Mouse (Mus musculus): ENCODE data around the gene Afap1. TPM values are rescaled to one million over a fixed set of nuclear protein-coding genes. Genes with fewer than 3 reads are reported as not detected.
A peak's percentile ranks its signal among the peaks of the same experiment; 100 is the strongest.

The Afap1 gene
- polyA plus RNA-seq, 1 experiment from 2014 or later = 58.2 TPM

GRCm38 (mm10) chr5:35873382-35873781 is 19.7 kb upstream of the Afap1 start:
- DNase-seq (ENCODE audit: low spot score) (no peak), ATAC-seq (ENCODE audit: low FRiP score) (0 out of 2 replicates have a peak, but pooled peaks have one; percentile 30)
- H3K4me3 ChIP-seq (ENCODE audit: low read depth, low read length) = no peak overlapping the region

GRCm38 (mm10) chr5:35876236-35876635 is 16.9 kb upstream of the Afap1 start:
- ATAC-seq (ENCODE audit: low FRiP score) = no peak
- Histone ChIP-seq H3K27ac (ENCODE audit: low read depth, low read length) (no peak overlapping the region), H3K27me3 (ENCODE audit: control insufficient read depth, insufficient read depth, low read length) (no peaks in the 10 kb centered on the region), H3K4me3 (ENCODE audit: low read depth, low read length) (no peak overlapping the region), H3K36me3 (ENCODE audit: control insufficient read depth, insufficient read depth, low read length) (no peaks in the 10 kb centered on the region), H3K4me2 (replicated peaks; ENCODE audit: low read depth, low read length) (no peak overlapping the region), H3K9ac (ENCODE audit: low read depth, low read length) (no peak overlapping the region), H3K4me1 (replicated peaks; ENCODE audit: control insufficient read depth, insufficient read depth, low read length) (no peaks in the 10 kb centered on the region), H3K9me3 (ENCODE audit: control insufficient read depth, low read length) (no peaks in the 10 kb centered on the region)
- no peak for DNase-seq (ENCODE audit: low spot score)
- 91% methylated on average over 5 of the region's 5 CpGs for WGBS

More at GRCm38 (mm10) chr5:35873382-35873781, 19.7 kb upstream of the Afap1 start:
- Histone ChIP-seq H3K9ac (ENCODE audit: low read depth, low read length) (no peak overlapping the region), H3K4me2 (replicated peaks; ENCODE audit: low read depth, low read length) (no peak overlapping the region), H3K27me3 (ENCODE audit: control insufficient read depth, insufficient read depth, low read length) (no peaks in the 10 kb centered on the region), H3K9me3 (ENCODE audit: control insufficient read depth, low read length) (no peaks in the 10 kb centered on the region), H3K36me3 (ENCODE audit: control insufficient read depth, insufficient read depth, low read length) (no peaks in the 10 kb centered on the region), H3K27ac (ENCODE audit: low read depth, low read length) (no peak overlapping the region), H3K4me1 (replicated peaks; ENCODE audit: control insufficient read depth, insufficient read depth, low read length) (no peaks in the 10 kb centered on the region)
- 24% methylated on average over 4 of the region's 4 CpGs for WGBS

DNA sequence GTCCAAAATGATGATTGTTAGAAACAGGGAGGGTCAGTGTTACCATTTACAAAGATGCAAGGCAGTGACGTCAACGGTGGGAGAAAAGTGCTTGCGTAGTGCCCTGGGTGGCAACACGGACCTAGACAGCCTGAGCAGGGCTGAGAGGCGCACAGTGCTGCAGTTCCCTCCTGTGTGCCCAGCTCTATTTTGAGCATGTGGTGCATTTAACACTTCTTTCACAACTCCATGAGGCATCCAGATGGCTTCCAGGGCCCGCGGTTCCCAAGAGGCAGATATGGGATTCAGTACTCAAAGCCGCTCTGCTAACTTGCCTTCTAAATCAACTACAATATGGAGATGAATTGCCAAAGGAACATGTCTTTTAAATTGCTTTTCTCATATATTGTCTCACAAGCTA is 13.9 kb upstream of the Afap1 start:
- Histone ChIP-seq H3K36me3 (ENCODE audit: control insufficient read depth, insufficient read depth, low read length) (no peaks in the 10 kb centered on the region), H3K9me3 (ENCODE audit: control insufficient read depth, low read length) (no peaks in the 10 kb centered on the region), H3K4me3 (ENCODE audit: low read depth, low read length) (no peak overlapping the region), H3K9ac (ENCODE audit: low read depth, low read length) (no peak overlapping the region), H3K27me3 (ENCODE audit: control insufficient read depth, insufficient read depth, low read length) (no peaks in the 10 kb centered on the region), H3K4me1 (replicated peaks; ENCODE audit: control insufficient read depth, insufficient read depth, low read length) (no peaks in the 10 kb centered on the region), H3K4me2 (replicated peaks; ENCODE audit: low read depth, low read length) (no peak overlapping the region), H3K27ac (ENCODE audit: low read depth, low read length) (no peak overlapping the region)
- WGBS = 81% methylated on average over 8 of the region's 8 CpGs
- no peak for ATAC-seq (ENCODE audit: low FRiP score)
- no peak for DNase-seq (ENCODE audit: low spot score)

DNA sequence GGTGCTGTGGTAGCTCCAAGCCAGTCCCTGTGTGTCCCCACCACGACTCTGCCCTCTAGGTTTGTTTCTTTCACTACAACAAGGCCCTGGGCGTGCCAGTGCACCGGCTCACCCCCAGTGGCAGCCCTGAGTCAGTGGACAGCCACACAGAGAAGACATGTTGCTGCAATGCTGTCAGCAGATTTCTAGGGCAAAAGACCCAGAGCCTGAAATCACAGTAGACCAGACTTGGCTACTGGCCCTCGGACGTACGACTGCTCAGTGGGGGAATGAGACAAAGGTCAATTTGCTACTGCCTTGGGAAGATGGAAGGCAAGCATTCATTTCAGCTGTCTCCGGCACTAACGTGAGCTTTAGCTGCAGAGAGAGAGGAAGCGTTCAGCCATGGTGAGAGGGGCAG is 10.7 kb upstream of the Afap1 start:
- H3K27ac ChIP-seq (ENCODE audit: low read depth, low read length) = no peak overlapping the region
- H3K4me3 ChIP-seq (ENCODE audit: low read depth, low read length) = no peak overlapping the region
- WGBS = 61% methylated on average over 9 of the region's 9 CpGs
- no peak overlapping the region for H3K4me2 ChIP-seq (replicated peaks; ENCODE audit: low read depth, low read length)
- no peak for ATAC-seq (ENCODE audit: low FRiP score)
- H3K9me3 ChIP-seq (ENCODE audit: control insufficient read depth, low read length) = no peaks in the 10 kb centered on the region
- no peaks in the 10 kb centered on the region for H3K4me1 ChIP-seq (replicated peaks; ENCODE audit: control insufficient read depth, insufficient read depth, low read length)
- no peak for DNase-seq (ENCODE audit: low spot score)
- H3K27me3 ChIP-seq (ENCODE audit: control insufficient read depth, insufficient read depth, low read length) = no peaks in the 10 kb centered on the region
- H3K9ac ChIP-seq (ENCODE audit: low read depth, low read length) = no peak overlapping the region
- no peaks in the 10 kb centered on the region for H3K36me3 ChIP-seq (ENCODE audit: control insufficient read depth, insufficient read depth, low read length)

DNA sequence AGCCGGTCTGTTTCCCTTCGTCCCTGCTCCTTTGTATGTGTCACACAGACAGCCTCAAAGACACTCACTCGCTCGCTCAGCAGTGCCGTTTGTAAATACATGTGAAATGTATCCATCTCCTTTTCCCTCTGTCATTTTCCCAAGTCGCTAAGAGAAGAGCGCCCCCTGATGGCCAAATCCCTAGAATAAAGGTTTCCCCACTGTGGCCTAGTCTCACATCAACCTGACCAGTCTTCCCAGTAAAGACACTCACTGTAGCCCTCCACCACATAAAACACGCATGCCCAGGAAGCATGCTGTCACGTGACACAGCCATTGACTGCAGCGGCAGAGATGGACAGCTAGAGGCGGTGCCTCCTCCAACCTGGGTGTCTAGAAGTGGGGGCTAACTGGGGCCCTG is 8.9 kb upstream of the Afap1 start:
- peak; percentile 80 for DNase-seq (ENCODE audit: low spot score)
- Histone ChIP-seq H3K9me3 (ENCODE audit: control insufficient read depth, low read length) (no peaks in the 10 kb centered on the region), H3K36me3 (ENCODE audit: control insufficient read depth, insufficient read depth, low read length) (no peaks in the 10 kb centered on the region), H3K4me2 (replicated peaks; ENCODE audit: low read depth, low read length) (no peak overlapping the region), H3K4me1 (replicated peaks; ENCODE audit: control insufficient read depth, insufficient read depth, low read length) (no peaks in the 10 kb centered on the region), H3K4me3 (ENCODE audit: low read depth, low read length) (no peak overlapping the region), H3K27me3 (ENCODE audit: control insufficient read depth, insufficient read depth, low read length) (no peaks in the 10 kb centered on the region), H3K27ac (ENCODE audit: low read depth, low read length) (no peak overlapping the region), H3K9ac (ENCODE audit: low read depth, low read length) (no peak overlapping the region)
- ATAC-seq (ENCODE audit: low FRiP score) = peak; percentile 22; the same call in 1 of the 2 replicates
- 46% methylated on average over 11 of the region's 11 CpGs for WGBS

DNA sequence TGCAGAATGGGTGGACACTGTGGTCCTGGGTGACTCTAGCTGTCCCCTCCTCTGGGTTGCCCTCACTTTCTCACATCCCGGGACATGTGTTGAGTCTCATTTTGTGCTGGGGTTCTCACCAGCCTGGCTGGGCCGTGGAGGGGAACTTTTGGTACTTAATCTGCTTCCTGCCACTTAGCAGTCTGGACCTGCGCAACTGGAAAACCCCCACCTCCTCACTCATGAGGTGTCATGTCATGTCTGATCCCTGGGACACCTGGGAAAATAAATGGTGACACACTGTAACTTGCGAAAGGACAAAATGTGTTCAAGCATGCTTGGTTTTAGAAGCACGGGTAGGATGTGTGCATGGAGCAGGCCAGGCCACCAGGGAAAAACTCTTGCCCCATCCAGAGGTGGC is 8.4 kb upstream of the Afap1 start:
- DNase-seq (ENCODE audit: low spot score) (no peak), ATAC-seq (ENCODE audit: low FRiP score) (no peak; the same call in 1 of the 2 replicates)
- WGBS = 93% methylated on average over 5 of the region's 5 CpGs
- no peak overlapping the region for H3K27ac ChIP-seq (ENCODE audit: low read depth, low read length)
- no peaks in the 10 kb centered on the region for H3K36me3 ChIP-seq (ENCODE audit: control insufficient read depth, insufficient read depth, low read length)
- H3K4me3 ChIP-seq (ENCODE audit: low read depth, low read length) = no peak overlapping the region
- H3K27me3 ChIP-seq (ENCODE audit: control insufficient read depth, insufficient read depth, low read length) = no peaks in the 10 kb centered on the region
- H3K4me1 ChIP-seq (replicated peaks; ENCODE audit: control insufficient read depth, insufficient read depth, low read length) = no peaks in the 10 kb centered on the region
- no peaks in the 10 kb centered on the region for H3K9me3 ChIP-seq (ENCODE audit: control insufficient read depth, low read length)
- no peak overlapping the region for H3K9ac ChIP-seq (ENCODE audit: low read depth, low read length)
- no peak overlapping the region for H3K4me2 ChIP-seq (replicated peaks; ENCODE audit: low read depth, low read length)

GRCm38 (mm10) chr5:35888959-35889358 is 4.2 kb upstream of the Afap1 start:
- Histone ChIP-seq H3K4me2 (replicated peaks; ENCODE audit: low read depth, low read length) (no peak overlapping the region), H3K27me3 (ENCODE audit: control insufficient read depth, insufficient read depth, low read length) (0 out of 2 replicates have a peak, but pooled peaks cover 3% of the 10 kb centered on the region), H3K9me3 (ENCODE audit: control insufficient read depth, low read length) (no peaks in the 10 kb centered on the region), H3K27ac (ENCODE audit: low read depth, low read length) (no peak overlapping the region), H3K36me3 (ENCODE audit: control insufficient read depth, insufficient read depth, low read length) (no peaks in the 10 kb centered on the region), H3K4me1 (replicated peaks; ENCODE audit: control insufficient read depth, insufficient read depth, low read length) (no peaks in the 10 kb centered on the region), H3K4me3 (ENCODE audit: low read depth, low read length) (no peak overlapping the region), H3K9ac (ENCODE audit: low read depth, low read length) (no peak overlapping the region)
- 53% methylated on average over 9 of the region's 9 CpGs for WGBS
- no peak for ATAC-seq (ENCODE audit: low FRiP score)
- peak; percentile 54 for DNase-seq (ENCODE audit: low spot score)

- no peaks in the 10 kb centered on the region for H3K9me3 ChIP-seq (ENCODE audit: control insufficient read depth, low read length)
- H3K27me3 ChIP-seq (ENCODE audit: control insufficient read depth, insufficient read depth, low read length) = 0 out of 2 replicates have a peak, but pooled peaks cover 3% of the 10 kb centered on the region
- DNase-seq (ENCODE audit: low spot score) (no peak), ATAC-seq (ENCODE audit: low FRiP score) (no peak)
- no peaks in the 10 kb centered on the region for H3K4me1 ChIP-seq (replicated peaks; ENCODE audit: control insufficient read depth, insufficient read depth, low read length)
- no peak overlapping the region for H3K9ac ChIP-seq (ENCODE audit: low read depth, low read length)
- H3K4me3 ChIP-seq (ENCODE audit: low read depth, low read length) = no peak overlapping the region
- H3K36me3 ChIP-seq (ENCODE audit: control insufficient read depth, insufficient read depth, low read length) = no peaks in the 10 kb centered on the region
- 56% methylated on average over 2 of the region's 2 CpGs for WGBS
- H3K4me2 ChIP-seq (replicated peaks; ENCODE audit: low read depth, low read length) = no peak overlapping the region
- no peak overlapping the region for H3K27ac ChIP-seq (ENCODE audit: low read depth, low read length)
These were observed 3.5 kb upstream of the Afap1 start for GRCm38 (mm10) chr5:35889641-35890040.

DNA sequence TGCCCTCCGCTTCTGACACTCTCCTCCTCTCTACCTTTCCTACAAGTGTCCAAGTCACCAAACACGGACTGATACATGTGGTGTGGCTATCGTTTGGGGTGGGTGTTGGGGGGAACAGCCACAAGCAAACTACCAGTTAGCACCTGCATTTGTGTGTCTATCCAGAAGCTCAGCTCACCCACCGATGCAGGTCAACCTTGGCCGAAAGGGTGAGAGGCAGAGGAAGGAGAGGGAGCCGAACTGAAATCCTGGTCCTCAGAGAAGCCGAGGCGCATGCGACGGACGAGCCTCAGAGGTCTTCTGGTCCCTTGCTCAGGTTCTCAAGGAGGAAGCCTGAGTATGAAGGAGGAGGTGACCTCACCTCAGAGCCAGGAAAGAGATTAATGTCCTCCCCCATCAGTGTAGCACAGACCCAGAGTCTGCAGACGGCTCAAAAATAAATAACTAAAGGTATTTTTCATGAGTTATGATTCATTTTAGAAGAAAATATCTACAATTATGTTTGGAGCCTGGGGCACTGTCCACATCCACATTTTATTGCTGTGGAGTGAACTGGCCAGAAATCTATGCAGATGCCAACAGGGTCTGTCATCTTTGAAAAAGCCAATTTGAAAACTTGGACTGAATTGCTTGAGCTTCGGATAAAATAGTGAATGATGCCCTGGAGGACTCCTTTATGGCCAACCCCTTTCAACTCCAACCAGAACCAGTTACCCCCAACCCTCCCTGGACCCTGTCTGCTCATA is 2.0 kb upstream of the Afap1 start:
- no peak for DNase-seq (ENCODE audit: low spot score)

More for the DNA sequence above, 2.0 kb upstream of the Afap1 start:
- 91% methylated on average over 13 of the region's 13 CpGs for WGBS
- Histone ChIP-seq H3K27me3 (ENCODE audit: control insufficient read depth, insufficient read depth, low read length) (0 out of 2 replicates have a peak, but pooled peaks cover 3% of the 10 kb centered on the region), H3K9me3 (ENCODE audit: control insufficient read depth, low read length) (no peaks in the 10 kb centered on the region), H3K4me3 (ENCODE audit: low read depth, low read length) (no peak overlapping the region), H3K27ac (ENCODE audit: low read depth, low read length) (no peak overlapping the region), H3K36me3 (ENCODE audit: control insufficient read depth, insufficient read depth, low read length) (no peaks in the 10 kb centered on the region), H3K4me1 (replicated peaks; ENCODE audit: control insufficient read depth, insufficient read depth, low read length) (no peaks in the 10 kb centered on the region; the same call in 1 of the 2 replicates), H3K4me2 (replicated peaks; ENCODE audit: low read depth, low read length) (no peak overlapping the region), H3K9ac (ENCODE audit: low read depth, low read length) (no peak overlapping the region)
- no peak for ATAC-seq (ENCODE audit: low FRiP score)
